Mouse (Mus musculus) embryonic fibroblast, embryonic 13.5 days (primary cell): ENCODE measurements around the gene Gm17571.

Experiments used
- CTCF ChIP-seq: IDR thresholded peaks from 2 replicates; pipeline ENCODE4 v1.5.1; 2011; ENCODE audit warnings: mild to moderate bottlenecking, control low read depth, low read length, moderate library complexity, borderline replicate concordance; ENCODE audit not compliant: insufficient read depth
- POLR2A ChIP-seq: IDR thresholded peaks from 2 replicates; pipeline ENCODE4 v1.6.1; 2011; ENCODE audit warnings: low read depth, mild to moderate bottlenecking, control low read depth, low read length, moderate library complexity

GRCm38 (mm10) chr9:13443484-13444211 is 2.9 kb downstream of the Gm17571 start:
- TF ChIP-seq POLR2A: no peak
- no peak for TF ChIP-seq CTCF
